In genomic region chrX:140956272-140956940, GRCm38 (mm10) we compare ENCODE assay signal across 8 mouse cellular contexts. TPM values are rescaled to one million over a fixed set of nuclear protein-coding genes. Genes with fewer than 3 reads are reported as not detected.
A peak's percentile ranks its signal among the peaks of the same experiment; 100 is the strongest.
DNase-seq lines count a peak whose midpoint lies in the region; ATAC-seq lines count a peak whose summit lies in the region.

Gene Psmd10 (minus strand): TSS chrX:140956728.
Gene Atg4a (plus strand): TSS chrX:140956907.

- H3K9ac ChIP-seq in intestine, embryonic 14.5 days (ENCODE audit: low read length), result peak within 1 kb of the TSS; percentile 47

- no peaks in the 10 kb centered on the region for H3K27me3 ChIP-seq in intestine, embryonic 14.5 days (replicated peaks; ENCODE audit: control insufficient read depth, insufficient read depth, low read length)

- DNase-seq in adrenal gland, adult 18-20 months (ENCODE audit: low spot score in 2 of 2), result peak; percentile 72 to 73
- peak; percentile 92 for DNase-seq in embryo, embryonic 11 days
- DNase-seq in gastrocnemius, postnatal 25 days, result peak; percentile 89
- DNase-seq in intestine, embryonic 14.5 days (ENCODE audit: low spot score), result peak; percentile 86
- DNase-seq in left cerebral cortex, postnatal 14 days (ENCODE audit: low spot score in 2 of 2), result peak; percentile 89 to 96
- peak; percentile 94 for DNase-seq in mesoderm, embryonic 11.5 days (ENCODE audit: low read depth, low spot score)
- DNase-seq in right cerebral cortex, postnatal 36 days (ENCODE audit: low spot score in 2 of 2), result peak; percentile 86 to 93
- DNase-seq in yolk sac, embryonic 10.5 days (ENCODE audit: low spot score), result peak; percentile 92

- H3K4me1 ChIP-seq in intestine, embryonic 14.5 days (replicated peaks; ENCODE audit: control insufficient read depth, insufficient read depth, low read length), result no peaks in the 10 kb centered on the region

- WGBS in intestine, embryonic 14.5 days, result 17% methylated on average over 23 of the region's 23 CpGs

- ATAC-seq in intestine, embryonic 14.5 days (replicated peaks; ENCODE audit: low FRiP score, low TSS enrichment, low read depth), result peak; percentile 98

- H3K4me2 ChIP-seq in intestine, embryonic 14.5 days (ENCODE audit: low read length), result peak within 1 kb of the TSS; percentile 51

- no peaks in the 10 kb centered on the region for H3K9me3 ChIP-seq in intestine, embryonic 14.5 days (ENCODE audit: control insufficient read depth, low read length)

- peak within 1 kb of the TSS; percentile 47 for H3K4me3 ChIP-seq in intestine, embryonic 14.5 days (ENCODE audit: low read depth, low read length)

- intact Hi-C loops in left cerebral cortex, postnatal 14 days (cut with DNase I), result no loop called here

- H3K27ac ChIP-seq in intestine, embryonic 14.5 days (ENCODE audit: low read depth), result no peak within 1 kb of the TSS

- H3K36me3 ChIP-seq in intestine, embryonic 14.5 days (ENCODE audit: control insufficient read depth, insufficient read depth, low read length), result no peaks in the 10 kb centered on the region

RNA-seq across cellular contexts. Expression of gene Psmd10, which starts in this region (rescaled TPM):
- total RNA-seq in adrenal gland, adult 18-20 months (2021), result 10 to 100 TPM; 28.2 to 28.8 TPM
- total RNA-seq in gastrocnemius, postnatal 25 days (2021), result 10 to 100 TPM in 1 of 2 experiments, 1 to 10 TPM in 1; 8.2 to 11.9 TPM
- polyA plus RNA-seq in intestine, embryonic 14.5 days (2014; fragmentation: Nextera tagmentation; extraction: Ambion mirVana), result 41.3 and 41.6 TPM in 2 replicates
- total RNA-seq in left cerebral cortex, postnatal 14 days (2021), result 10 to 100 TPM; 15.4 to 16.3 TPM

RNA-seq across cellular contexts. Expression of gene Atg4a, which starts in this region (rescaled TPM):
- 10 to 100 TPM; 14.9 to 16.6 TPM for total RNA-seq in adrenal gland, adult 18-20 months (2021)
- 10 to 100 TPM; 17.0 TPM for total RNA-seq in gastrocnemius, postnatal 25 days (2021)
- polyA plus RNA-seq in intestine, embryonic 14.5 days (2014; fragmentation: Nextera tagmentation; extraction: Ambion mirVana), result 13.3 and 14.6 TPM in 2 replicates
- 10 to 100 TPM in 1 of 2 experiments, 1 to 10 TPM in 1; 9.8 to 12.6 TPM for total RNA-seq in left cerebral cortex, postnatal 14 days (2021)
